Mouse (Mus musculus) left cerebral cortex, adult 11 months (tissue): ENCODE measurements around the gene AW549877.
A peak's percentile ranks its signal among the peaks of the same experiment; 100 is the strongest.

Experiments used
- DNase-seq: peaks from one replicate; pipeline ENCODE4 v3.0.0; 2022; ENCODE audit warnings: low spot score

The AW549877 gene

DNA sequence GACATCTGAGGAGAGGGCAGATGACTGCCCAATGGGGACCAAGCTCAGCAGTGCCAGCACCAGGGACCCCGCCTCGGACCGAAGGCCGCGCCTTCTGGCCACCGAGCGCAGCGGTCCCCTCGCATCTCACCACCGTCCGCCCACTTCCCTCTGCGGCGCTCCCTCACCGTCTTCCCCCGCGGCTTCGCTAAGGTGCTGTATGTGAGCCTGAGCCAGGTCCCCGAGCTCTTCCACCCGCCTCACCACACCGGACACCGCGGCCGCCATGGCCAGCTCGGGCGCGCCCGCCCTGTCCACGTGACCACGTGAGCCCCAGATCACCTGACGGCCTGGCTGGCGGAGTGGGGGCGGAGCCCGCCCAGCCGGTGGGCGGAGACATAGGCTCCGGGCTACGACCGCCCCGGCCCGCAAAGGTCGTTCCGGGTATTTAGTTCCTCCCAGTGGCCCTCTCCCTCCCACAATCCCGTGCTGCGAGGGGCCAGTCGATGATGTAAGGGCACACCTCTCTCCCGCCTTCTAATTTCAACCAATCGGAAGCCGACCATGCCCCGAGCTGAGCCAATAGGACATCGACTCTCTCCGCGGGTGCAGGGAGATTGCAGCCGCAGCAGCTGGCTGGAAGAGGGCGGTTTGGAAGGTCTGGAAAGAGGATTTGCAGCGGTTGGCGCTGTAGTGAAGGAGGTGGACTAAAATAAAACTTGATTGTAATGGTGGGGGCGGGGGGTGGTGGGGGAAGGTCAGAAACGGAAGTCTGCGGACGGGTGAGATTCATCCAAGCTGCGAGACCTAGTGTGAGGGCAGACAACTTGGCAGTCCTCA lies at the start of gene AW549877:
Gene AW549877 (minus strand): TSS at position 297 of the 819 bp plus-strand sequence.
- DNase-seq = peak; percentile 98

DNA sequence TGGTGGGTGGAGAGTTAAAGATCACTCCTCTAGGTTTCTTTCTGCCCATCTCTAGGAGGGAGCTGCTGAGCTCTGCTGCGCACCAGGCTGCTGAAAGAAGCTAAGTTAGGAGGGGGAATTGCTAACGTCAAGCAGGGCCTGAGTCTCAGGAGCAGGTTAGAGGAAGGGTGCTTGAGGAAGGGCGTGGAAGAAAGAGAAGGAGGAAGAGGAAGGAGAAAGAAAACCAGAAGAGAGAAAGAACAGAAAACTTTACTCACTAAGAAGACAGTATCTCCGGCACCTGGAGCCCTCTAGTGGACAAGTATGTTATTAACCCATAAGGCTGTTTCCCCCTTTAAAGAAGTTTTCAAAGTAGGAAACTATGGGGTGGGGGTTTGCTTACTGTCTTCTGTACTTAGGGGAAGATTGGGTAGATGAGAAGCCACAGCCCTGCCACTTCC lies 47.5 kb upstream of the AW549877 start:
- no peak for DNase-seq

DNA sequence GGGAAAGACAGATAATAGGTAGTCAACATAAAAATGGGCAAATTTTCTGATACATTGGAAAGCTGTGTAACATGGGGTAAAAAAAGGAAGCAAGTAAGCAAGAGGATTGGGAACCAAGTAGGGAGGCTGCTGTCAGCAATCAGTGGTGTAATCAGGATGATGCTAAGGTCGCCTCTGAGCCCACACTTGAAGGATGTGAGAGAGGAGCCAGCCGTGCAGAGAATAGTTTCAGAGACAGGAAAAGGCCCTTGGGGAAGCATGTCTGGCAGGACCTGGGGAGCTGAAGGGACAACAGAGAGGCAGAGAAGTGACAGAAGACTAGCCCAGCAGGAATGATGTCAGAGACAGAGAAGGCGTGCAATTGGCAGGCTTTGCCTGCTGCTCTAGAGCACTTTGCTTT lies 46.9 kb upstream of the AW549877 start:
- no peak for DNase-seq

DNA sequence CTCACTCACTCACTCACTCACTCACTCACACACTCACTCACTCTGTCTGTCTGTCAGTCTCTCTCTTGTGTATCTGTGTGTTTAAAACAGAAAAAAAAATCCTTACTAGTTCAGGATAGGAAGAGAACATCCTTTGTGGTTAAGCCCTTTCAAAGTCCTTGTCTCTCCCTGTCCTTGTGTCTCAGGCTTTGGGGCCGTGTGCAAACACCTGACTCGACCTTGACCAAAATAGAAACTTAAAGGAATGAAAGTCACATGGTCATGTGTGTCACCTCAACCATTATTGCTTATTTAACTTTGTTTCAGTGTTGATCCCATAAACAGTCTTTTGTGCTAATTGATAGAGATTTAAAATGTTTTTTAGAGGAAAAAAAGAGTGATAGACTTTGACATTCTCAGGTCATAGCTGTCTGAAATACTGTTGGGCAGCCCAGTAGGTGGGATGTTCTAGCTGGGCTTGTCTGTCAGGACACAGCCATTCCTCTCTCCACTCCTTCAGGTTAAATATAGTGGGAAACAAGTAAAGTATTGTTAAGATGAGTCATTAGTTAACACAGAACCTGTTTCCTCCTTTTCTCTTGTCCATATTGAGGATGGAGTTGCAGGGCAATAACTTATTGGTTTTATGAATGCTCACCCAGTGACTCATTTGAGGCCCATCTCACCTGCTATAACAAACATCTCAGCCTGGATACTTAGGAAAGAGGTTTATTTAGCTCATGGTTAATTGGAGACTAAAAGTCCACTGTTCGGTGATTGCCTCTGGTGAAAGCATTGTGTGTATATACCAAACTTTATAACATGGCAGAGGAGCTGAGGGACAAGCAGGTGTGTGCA lies 37.8 kb upstream of the AW549877 start:
- no peak for DNase-seq

DNA sequence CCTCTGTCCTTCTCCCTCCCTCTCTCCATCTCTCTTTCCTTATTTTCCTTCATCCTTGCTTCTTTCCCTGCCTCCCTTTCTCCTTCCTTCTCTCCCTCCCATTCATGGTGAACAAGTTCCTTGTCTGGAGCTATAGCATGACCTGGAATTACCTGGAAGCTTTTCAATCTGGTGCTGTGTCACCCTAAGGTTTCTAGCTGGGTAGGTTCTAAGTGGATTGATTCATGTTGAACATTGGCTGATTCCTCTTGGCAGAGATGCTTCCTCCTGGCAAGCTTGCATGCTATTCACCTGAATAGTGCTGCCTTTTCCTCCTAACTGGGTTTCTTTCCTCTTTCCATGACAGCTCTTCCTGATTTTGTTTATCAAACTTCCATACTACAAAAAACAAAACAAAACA lies 33.4 kb upstream of the AW549877 start:
- no peak for DNase-seq

DNA sequence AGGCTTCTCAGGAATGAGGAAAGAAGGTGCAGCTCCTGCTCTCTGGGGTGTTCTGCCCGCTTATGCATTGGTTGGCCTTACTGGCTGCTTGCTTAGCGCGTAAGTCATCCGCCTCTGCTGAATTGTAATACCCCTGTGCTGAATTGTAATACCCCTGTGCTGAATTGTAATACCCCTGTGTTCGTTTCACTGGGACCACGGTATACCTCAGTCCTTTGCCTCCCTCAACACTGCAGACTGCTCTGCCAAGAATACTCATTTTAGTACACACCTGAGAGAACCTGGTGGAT lies 32.8 kb upstream of the AW549877 start:
- DNase-seq = no peak

DNA sequence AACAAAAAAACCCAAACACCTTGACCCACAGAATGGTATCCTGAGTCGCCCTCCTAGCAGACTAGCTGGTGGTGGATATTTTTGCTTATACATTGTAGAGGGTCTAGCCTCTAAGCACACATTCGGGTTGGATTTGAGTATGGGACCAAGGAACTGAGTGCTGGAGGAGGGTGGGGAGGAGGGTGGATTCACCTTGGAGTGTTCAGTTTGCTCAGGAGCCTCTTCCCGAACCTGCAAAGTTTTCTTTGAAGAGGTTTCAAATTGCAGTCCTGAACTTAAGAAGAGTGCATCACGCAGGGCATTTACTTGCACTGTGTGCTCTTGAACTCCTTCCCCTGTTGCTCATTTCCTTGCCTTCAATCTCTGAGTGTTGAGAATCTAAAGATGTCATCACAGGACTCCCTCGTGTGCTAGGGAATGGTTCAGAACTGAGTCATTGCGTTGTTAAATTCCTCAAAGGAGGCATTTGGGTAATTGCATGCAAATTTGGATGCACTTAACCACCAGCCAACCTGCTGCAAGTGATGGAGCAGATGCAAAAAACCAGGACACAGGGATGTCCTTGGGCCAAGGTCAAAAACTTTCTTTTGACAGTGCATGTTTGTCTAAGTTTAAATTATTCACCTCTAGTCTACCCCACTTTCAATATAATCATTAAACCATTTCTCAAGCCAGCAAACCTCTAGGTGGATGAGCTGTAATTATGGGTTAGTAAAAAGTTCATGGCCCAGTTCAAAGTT lies 32.3 kb upstream of the AW549877 start:
- DNase-seq = no peak

DNA sequence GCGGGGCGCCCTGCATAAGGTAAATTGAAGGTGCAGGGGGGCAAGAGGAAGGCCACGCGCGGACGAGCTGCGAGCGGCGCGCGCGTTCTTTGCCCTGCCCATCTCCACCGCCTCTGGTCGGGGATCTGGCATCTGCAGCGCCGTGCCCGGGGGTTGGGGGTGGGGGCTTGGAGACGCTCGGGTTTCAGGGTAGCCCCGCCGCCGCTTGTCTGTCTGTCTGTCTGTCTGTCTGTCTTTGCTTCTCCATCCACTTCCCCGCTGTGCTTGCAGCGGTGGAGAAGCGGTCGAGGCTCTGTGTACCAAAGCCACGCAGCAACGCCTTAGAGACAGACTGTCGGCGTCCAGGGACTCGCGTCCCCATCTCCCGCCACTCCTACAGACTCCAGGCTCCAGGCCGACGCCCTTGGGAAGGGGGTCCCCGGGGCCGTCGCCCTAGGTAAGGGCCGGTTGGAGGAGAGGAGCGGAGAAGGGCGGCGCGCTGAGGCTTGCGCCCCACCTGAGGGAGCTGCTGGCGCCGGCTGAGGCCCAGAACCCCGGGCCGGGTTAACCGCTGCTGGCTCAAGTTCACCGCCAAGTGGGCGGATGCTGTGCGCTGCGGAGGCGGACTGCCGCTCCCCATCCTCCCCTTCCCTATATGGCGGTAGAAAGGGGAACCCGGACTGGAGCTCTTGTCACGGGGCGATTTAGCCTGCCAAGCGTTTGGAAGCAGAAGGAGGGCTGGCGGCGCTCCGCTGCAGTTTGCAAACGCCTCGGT lies 31.5 kb upstream of the AW549877 start:
- peak; percentile 73 for DNase-seq

DNA sequence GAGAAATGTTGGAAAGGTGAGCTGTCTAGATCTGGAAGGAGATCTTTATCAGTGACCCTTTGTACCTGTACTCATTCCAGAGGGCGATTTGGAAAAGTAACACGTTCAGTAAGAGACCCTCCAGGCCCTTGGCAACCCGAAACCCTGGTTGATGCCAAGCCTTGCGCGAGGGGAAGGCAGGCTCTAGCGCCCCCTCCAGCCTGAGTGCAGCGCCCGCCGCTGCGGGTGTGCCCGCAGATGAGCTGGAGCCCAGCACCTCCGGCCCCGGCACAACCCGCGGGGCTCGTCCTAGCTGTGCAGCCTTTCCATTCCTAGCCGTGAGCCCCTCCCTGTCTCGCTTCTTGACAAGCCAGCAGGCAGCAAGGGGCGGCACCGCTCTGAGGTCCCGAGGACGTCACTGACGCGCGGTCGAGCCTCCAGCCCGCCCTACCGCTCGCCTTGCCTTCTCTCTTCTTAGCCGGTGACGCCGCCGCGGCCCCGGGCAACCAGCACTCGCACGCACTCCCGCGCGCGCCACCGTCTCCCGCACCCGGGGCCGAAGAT lies 30.8 kb upstream of the AW549877 start, which contains the start of gene Oxct1:
Gene Oxct1 (plus strand): TSS at position 153 of the 543 bp plus-strand sequence.
- peak; percentile 92 for DNase-seq

DNA sequence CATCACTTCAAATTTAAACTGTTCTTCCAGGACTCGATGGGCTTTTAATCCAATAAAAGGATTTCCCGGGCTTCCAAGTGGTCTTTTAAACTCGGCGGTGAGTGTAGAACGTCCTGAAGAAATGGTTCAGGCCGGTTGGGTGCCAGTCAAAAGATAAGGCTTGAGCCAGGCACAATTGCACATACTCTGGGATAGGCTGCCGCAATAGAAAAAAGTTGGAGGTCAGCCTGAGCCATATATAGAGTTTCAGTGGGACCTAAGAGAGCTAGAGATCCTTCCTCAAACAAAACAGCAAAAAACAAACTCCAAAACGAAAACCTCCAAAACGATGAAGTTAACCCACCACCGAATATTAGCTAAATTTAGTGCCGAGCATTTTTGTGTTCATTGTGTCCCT lies 30.0 kb upstream of the AW549877 start:
- no peak for DNase-seq

DNA sequence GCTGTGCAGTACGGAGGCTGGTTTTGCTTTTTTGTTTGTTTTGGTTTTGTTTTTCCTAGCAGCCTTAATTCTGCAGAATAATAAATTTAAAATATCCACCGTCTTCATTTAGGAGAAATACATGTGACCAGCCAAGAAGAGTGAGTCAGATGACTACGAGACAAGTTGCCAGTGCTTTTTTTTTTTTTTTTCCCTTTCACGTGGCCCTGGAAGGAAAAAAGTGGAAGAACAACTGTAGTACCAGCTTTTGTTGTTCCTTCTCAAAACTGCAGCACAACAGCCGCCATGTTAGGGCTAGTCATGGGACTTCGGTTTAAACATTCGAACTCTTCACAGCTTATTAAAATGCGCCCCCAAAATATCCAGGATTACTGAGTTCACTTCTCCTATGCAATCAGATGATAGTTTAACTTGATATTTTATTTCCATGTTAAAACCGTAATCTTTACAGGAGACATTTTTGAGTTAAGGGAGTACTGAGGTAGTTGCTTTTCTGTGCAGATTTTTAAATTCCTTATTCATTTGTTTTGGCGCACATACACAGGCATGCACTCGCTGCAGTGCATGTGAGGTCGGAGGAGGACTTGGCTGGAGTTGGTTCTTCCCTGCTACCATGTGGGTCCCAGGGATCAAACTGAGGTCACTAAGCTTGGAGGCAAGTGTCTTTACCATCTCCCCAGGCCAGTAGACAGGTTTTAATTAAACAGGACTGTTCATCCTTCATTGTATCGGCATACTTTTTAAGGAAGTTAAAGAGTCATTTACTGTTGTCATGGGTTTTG lies 29.4 kb upstream of the AW549877 start:
- DNase-seq = no peak

DNA sequence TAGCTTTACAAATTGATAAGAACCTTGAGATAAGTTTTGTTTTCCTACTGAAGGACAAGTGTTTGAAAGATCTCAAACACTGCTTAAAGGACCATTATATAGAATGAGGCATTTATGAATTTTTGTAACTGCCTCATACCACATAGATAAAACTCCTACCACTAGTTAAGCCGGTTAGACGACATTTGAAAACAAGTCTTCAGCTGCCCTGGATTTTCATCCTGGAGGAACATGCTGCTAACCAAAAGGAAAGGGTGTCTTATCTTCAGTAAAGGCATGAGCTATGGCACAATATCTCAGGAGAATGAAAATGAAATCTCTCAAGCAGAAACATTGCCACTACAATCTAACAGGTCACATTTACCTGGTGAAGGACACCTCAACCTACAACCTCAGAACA lies 28.2 kb upstream of the AW549877 start:
- no peak for DNase-seq

DNA sequence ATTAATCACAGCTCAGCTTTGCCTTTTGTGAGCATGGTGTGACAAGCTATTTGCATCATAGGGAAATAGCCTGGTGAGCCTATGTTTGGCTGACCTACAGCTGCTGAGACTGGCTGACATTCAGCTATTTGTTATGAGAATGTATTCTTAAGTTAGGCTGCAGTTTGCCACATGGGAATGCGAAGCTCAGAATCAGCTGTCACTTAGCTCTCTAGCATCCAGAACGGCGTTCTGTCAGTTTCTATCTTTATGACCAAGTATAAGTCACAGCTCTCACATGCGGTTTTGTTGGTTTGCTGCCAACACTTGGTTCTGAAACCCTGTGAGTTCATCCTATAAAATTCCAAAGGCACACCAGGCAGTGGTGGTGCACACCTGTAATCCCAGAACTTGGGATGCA lies 25.2 kb upstream of the AW549877 start:
- no peak for DNase-seq

DNA sequence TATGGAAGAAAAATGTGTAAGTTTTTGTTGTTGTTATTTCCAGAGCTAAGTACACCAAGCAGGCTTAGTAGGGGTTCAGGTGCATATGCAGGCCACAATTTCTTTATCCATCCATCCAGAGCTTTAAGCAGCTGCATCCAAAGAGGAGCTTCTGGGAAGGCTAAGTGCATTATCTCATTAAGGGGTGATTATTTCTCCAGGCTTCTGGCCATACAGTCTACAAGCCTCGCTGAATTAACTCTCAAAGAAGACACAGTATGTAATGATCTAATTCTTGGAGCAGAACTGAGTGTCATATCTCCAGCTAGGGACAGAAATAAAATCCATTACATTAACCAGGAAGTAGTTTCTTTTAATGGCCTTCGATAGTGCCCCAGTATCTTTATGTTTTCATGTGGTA lies 18.3 kb upstream of the AW549877 start:
- no peak for DNase-seq

DNA sequence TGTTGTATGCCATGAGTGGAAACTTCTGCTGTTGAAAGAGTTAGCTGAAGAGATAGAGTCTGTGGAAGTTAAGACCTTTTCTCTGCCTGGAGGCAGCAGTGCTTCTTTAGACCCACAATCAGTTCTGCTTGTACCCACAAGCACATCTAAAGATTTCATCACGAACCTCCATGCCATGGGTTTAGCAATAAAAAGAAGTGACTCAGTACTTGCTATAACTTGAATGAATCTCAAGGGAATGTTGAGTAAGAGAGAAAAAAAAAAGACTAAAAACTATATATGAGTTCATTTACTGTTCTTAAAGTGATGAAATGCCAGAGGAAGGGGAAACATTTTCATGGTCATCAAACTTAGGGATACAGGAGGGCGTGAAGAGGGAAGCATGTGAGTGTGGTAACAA lies 5.0 kb upstream of the AW549877 start:
- no peak for DNase-seq

DNA sequence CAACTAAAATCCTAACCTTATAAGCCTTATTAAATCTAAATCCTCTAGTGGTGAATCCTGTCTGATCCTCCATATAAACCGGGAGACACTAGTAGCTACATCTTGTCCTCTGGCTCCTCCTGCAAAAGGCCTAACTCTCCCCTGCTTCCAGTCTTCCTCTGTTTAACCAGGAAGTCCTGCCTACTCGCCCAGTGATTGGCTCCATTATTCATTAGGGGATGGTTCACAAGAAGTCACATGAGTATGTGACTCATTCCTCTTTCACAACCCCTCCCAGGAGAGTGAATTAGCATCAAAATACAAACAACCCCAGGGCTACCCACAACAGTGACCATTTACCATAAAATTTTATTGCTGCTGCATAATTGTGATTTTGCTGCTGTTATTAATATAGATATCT lies 3.6 kb upstream of the AW549877 start:
- no peak for DNase-seq

DNA sequence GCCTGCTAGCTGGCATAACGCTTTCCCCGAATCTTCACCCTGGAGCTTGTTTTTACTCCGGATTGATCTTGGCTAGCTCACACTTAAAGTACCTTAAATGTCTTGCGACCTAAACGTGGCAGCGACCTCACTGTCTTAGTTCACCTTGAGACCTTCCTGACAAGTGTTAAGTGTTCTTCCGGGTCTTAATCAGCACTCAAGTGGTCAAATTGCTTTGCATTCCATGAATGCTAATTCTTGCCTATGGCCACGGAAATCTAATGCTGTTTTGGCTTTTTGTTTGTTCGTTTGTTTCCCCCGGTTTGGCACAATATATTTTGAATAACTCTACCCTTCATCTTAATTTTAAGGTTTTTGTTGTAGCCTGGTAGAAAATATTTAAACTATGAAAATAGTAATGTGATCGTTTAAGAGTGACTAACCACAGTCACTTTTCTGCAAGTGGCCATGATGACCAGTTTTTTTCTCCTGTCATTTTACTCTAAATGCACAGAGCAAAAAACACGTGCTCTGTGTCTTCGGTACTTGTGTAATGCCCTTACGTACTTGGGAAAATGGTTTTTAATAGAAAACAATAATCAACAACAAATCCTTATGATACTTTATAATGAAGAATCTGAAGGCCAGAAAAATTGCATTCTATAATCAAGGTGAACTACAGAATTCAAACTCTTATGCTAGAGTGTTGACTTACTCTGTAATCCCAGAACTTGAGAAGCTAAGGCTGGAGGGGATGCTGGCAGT lies 895 bp upstream of the AW549877 start:
- no peak for DNase-seq

DNA sequence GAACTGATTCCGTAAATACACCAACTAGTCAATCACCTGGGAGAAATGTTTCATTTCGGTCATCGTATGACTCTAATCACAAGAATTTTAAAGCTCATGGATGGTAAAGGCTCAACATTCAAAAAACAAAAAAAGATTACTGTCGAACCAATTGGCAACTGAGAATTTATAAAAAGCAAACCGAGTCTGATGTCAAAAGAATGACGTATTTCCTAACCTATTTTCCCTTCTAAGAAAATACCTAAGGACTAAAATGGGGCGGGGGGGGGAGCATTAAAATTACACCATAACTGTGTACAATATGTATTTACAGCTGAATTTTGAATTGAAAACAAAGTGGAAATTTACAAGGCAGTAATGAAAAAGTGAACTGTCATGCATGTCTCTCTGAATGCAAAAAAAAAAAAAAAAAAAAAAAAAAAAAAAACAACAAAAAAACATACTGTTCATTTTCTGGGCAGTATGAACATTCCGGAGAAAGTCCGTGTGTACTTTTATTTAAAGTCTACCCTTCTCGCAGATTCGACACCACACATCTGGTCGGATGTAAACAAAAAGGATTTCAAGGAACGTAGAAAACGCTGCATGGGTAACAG lies 594 bp downstream of the AW549877 start:
- DNase-seq = no peak

DNA sequence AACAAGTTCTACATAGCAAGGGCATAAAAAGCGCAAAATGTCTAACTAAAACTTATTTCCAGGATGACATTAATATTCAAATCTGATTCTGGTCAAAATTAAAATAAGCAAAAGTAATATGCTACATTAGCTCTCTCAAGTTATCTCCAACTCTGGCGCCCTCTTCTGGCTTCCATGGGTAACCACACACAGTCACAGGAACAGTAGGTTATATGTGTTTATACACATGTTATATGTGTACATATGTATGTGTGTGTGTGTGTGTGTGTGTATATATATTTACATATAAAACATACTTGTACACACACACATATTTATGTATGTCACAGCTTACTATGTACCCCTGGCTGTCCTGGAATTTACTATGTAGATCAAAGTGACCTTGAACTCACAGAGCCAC lies 7.6 kb downstream of the AW549877 start:
- no peak for DNase-seq

DNA sequence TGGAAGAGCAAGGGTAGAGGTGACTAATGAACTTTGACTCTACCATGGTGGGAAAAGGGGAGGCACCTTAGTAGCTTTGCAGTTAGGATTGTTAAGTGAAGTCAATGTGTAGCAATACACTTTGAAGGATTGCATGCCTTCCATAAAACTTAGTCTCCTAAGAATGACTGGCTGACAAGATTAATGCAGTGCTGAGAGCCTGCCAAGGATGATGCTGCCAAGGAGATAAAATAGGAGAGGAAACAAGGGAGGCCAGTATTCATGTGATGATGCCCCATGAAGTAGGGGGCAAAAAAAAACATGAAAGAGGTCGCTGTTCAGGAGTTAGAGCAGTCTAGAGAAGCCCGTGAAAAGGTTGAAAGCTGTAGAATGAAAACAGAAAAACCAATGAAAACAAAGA lies 10.7 kb downstream of the AW549877 start:
- DNase-seq = no peak
